Mouse (Mus musculus) midbrain, postnatal 0 days (tissue): ENCODE measurements around the gene Fdx1l. TPM values are rescaled to one million over a fixed set of nuclear protein-coding genes. Genes with fewer than 3 reads are reported as not detected.
A peak's percentile ranks its signal among the peaks of the same experiment; 100 is the strongest.

Experiments used
- ATAC-seq: fragments of 200-750 bp; cut with Nextera tagmentation; 2 replicates; pipeline ENCODE4 v1.8.0; 2017; ENCODE audit warnings: moderate number of reproducible peaks, mild to moderate bottlenecking, moderate TSS enrichment, moderate library complexity; ENCODE audit not compliant: low FRiP score
- DNase-seq: peaks from one replicate; pipeline ENCODE4 v3.0.0-alpha.2; 2015; ENCODE audit warnings: low spot score
- H3K27ac ChIP-seq: fragments of 300-500 bp; sonication (generic); 2 replicates; pipeline ENCODE4 v1.5.1; 2014; ENCODE audit warnings: low read depth, mild to moderate bottlenecking, low read length, mixed read lengths
- H3K27me3 ChIP-seq: fragments of 300-500 bp; sonication (generic); 2 replicates; pipeline ENCODE4 v1.6.1; 2014; ENCODE audit warnings: low read length, control low read depth, mixed read lengths; ENCODE audit not compliant: insufficient read depth
- H3K36me3 ChIP-seq: fragments of 300-500 bp; sonication (generic); 2 replicates; pipeline ENCODE4 v1.6.1; 2014; ENCODE audit warnings: low read length, control low read depth, mixed read lengths; ENCODE audit not compliant: insufficient read depth
- H3K4me1 ChIP-seq: fragments of 300-500 bp; sonication (generic); 2 replicates; pipeline ENCODE4 v1.6.1; 2014; ENCODE audit warnings: mild to moderate bottlenecking, control low read depth, antibody characterized with exemption, low read length, mixed read lengths; ENCODE audit not compliant: insufficient read depth
- H3K4me2 ChIP-seq: fragments of 300-500 bp; sonication (generic); 2 replicates; pipeline ENCODE4 v1.6.1; 2014; ENCODE audit warnings: low read depth, mild to moderate bottlenecking, low read length, mixed read lengths; ENCODE audit not compliant: poor library complexity, severe bottlenecking
- H3K4me3 ChIP-seq: fragments of 300-500 bp; sonication (generic); 2 replicates; pipeline ENCODE4 v1.5.1; 2014; ENCODE audit warnings: low read depth, mild to moderate bottlenecking, low read length, moderate library complexity
- H3K9ac ChIP-seq: fragments of 300-500 bp; sonication (generic); replicated peaks from 2 replicates; pipeline ENCODE4 v1.6.1; 2014; ENCODE audit warnings: mild to moderate bottlenecking, low read length, moderate library complexity, mixed read lengths; ENCODE audit not compliant: poor library complexity, severe bottlenecking
- H3K9me3 ChIP-seq: fragments of 300-500 bp; sonication (generic); 2 replicates; pipeline ENCODE4 v1.6.1; 2016; ENCODE audit warnings: low read length, control low read depth
- CTCF ChIP-seq: IDR thresholded peaks from 2 replicates; pipeline ENCODE4 v1.5.1; 2016; ENCODE audit warnings: antibody characterized with exemption, mild to moderate bottlenecking
- WGBS: fragments of 180-500 bp; shearing (Covaris S2); extraction: QIAGEN DNeasy Blood & Tissue Kit; methylation state at CpG from one replicate; pipeline ENCODE4 v1.1.7; 2014; 5-methylcytosine and 5-hydroxymethylcytosine counted together
- polyA plus RNA-seq: library from polyadenylated mRNA; unstranded; fragments of >200 nt; fragmentation: Nextera tagmentation; extraction: Ambion mirVana; gene quantifications from 2 replicates; pipeline ENCODE4 v1.2.1, GENCODE M21; 2015
- total RNA-seq: library from RNA; depleted of rRNA; stranded (reverse); fragments of >200 nt; gene quantifications from 2 replicates; pipeline ENCODE4 v1.2.3, GENCODE M21; 2014

The Fdx1l gene
- total and polyA plus RNA-seq, 2 experiments from 2014 or later, result 81.3 to 86.5 TPM

- peaks cover 33% of the 10 kb centered on the region; the same call in 1 of the 2 replicates for H3K4me1 ChIP-seq
- H3K27ac ChIP-seq, result no peak overlapping the region
- 0 out of 2 replicates have a peak, but pooled peaks have one; percentile 21 for TF ChIP-seq CTCF
- ATAC-seq, result peak; percentile 77; the same call in 1 of the 2 replicates
- H3K4me2 ChIP-seq, result peak overlapping the region; percentile 58
- no peaks in the 10 kb centered on the region for H3K9me3 ChIP-seq
- no peaks in the 10 kb centered on the region for H3K36me3 ChIP-seq
- peak; percentile 61 for DNase-seq
- peaks cover 52% of the 10 kb centered on the region for H3K27me3 ChIP-seq
- WGBS, result under 1% methylated on average over 29 of the region's 31 CpGs
- peak overlapping the region; percentile 42 for H3K4me3 ChIP-seq
- H3K9ac ChIP-seq, result peak overlapping the region; percentile 63
Measured at GRCm38 (mm10) chr9:21037481-21037891, 35.9 kb downstream of the Fdx1l start.

DNA sequence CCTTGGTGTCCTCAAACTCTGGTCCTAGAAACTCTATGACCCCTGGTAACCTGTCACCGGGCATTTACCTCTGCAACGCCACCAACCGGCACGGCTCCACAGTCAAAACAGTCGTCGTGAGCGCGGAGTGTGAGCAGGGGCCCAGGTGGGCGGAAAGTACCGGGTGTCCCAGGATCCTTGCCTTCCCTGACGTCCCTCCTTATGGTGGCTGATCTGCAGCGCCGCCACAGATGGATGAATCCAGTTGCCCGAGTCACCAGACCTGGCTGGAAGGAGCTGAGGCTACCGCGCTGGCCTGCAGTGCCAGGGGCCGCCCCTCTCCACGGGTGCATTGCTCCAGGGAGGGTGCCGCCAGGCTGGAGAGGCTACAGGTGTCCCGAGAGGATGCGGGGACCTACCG is 36.7 kb downstream of the Fdx1l start:
- Histone ChIP-seq H3K36me3 (no peaks in the 10 kb centered on the region), H3K4me3 (peak overlapping the region; percentile 42), H3K4me2 (peak overlapping the region; percentile 58), H3K27me3 (peaks cover 56% of the 10 kb centered on the region), H3K4me1 (peaks cover 33% of the 10 kb centered on the region; the same call in 1 of the 2 replicates), H3K27ac (no peak overlapping the region), H3K9me3 (no peaks in the 10 kb centered on the region), H3K9ac (peak overlapping the region; percentile 24; the same call in 1 of the 2 replicates)
- ATAC-seq (no peak), DNase-seq (no peak)
- 3% methylated on average over 22 of the region's 22 CpGs for WGBS
- no peak; the same call in 1 of the 2 replicates for TF ChIP-seq CTCF

- ATAC-seq, result no peak
- peak overlapping the region; percentile 42 for H3K4me3 ChIP-seq
- no peak for DNase-seq
Measured at GRCm38 (mm10) chr9:21036161-21036560, 37.3 kb downstream of the Fdx1l start.

GRCm38 (mm10) chr9:21035586-21035985 is 37.8 kb downstream of the Fdx1l start:
- Histone ChIP-seq H3K36me3 (no peaks in the 10 kb centered on the region), H3K27me3 (peaks cover 56% of the 10 kb centered on the region), H3K4me1 (peaks cover 33% of the 10 kb centered on the region; the same call in 1 of the 2 replicates), H3K9ac (peak overlapping the region; percentile 36; the same call in 1 of the 2 replicates), H3K4me3 (peak overlapping the region; percentile 17; the same call in 1 of the 2 replicates), H3K27ac (no peak overlapping the region), H3K9me3 (no peaks in the 10 kb centered on the region), H3K4me2 (peak overlapping the region; percentile 58)
- DNase-seq (no peak), ATAC-seq (no peak)
- no peak for TF ChIP-seq CTCF
- WGBS, result 18% methylated on average over 9 of the region's 9 CpGs

More at GRCm38 (mm10) chr9:21036161-21036560, 37.3 kb downstream of the Fdx1l start:
- no peak overlapping the region for H3K27ac ChIP-seq
- no peak for TF ChIP-seq CTCF
- no peak overlapping the region for H3K9ac ChIP-seq
- H3K36me3 ChIP-seq, result no peaks in the 10 kb centered on the region
- peaks cover 56% of the 10 kb centered on the region for H3K27me3 ChIP-seq
- no peaks in the 10 kb centered on the region for H3K9me3 ChIP-seq
- WGBS, result 14% methylated on average over 20 of the region's 20 CpGs
- H3K4me1 ChIP-seq, result peaks cover 33% of the 10 kb centered on the region; the same call in 1 of the 2 replicates
- peak overlapping the region; percentile 58 for H3K4me2 ChIP-seq

- TF ChIP-seq CTCF, result no peak
- H3K27me3 ChIP-seq, result peaks cover 63% of the 10 kb centered on the region
- ATAC-seq (no peak), DNase-seq (no peak)
- H3K4me1 ChIP-seq, result peaks cover 35% of the 10 kb centered on the region; the same call in 1 of the 2 replicates
- H3K4me3 ChIP-seq, result peak overlapping the region; percentile 17
- 8% methylated on average over 17 of the region's 17 CpGs for WGBS
- no peak overlapping the region for H3K27ac ChIP-seq
- no peaks in the 10 kb centered on the region for H3K9me3 ChIP-seq
- no peak overlapping the region for H3K4me2 ChIP-seq
- no peak overlapping the region for H3K9ac ChIP-seq
- no peaks in the 10 kb centered on the region for H3K36me3 ChIP-seq
Measured at GRCm38 (mm10) chr9:21034481-21035085, 38.8 kb downstream of the Fdx1l start.

- ATAC-seq, result no peak
- Histone ChIP-seq H3K27me3 (peaks cover 70% of the 10 kb centered on the region), H3K9ac (no peak overlapping the region), H3K27ac (no peak overlapping the region), H3K4me3 (peak overlapping the region; percentile 58), H3K4me2 (peak overlapping the region; percentile 98), H3K36me3 (no peaks in the 10 kb centered on the region), H3K4me1 (peaks cover 36% of the 10 kb centered on the region; the same call in 1 of the 2 replicates), H3K9me3 (no peaks in the 10 kb centered on the region)
- peak; percentile 53 for DNase-seq
- no peak for TF ChIP-seq CTCF
- under 1% methylated on average over 34 of the region's 34 CpGs for WGBS
Measured at GRCm38 (mm10) chr9:21033136-21033535, 40.3 kb downstream of the Fdx1l start.
